Mouse (Mus musculus): Measurements from ENCODE around the gene Iqck. TPM values are rescaled to one million over a fixed set of nuclear protein-coding genes. Genes with fewer than 3 reads are reported as not detected.

The Iqck gene
- total and polyA plus RNA-seq, 3 experiments = 0.39 to 0.68 (median 0.62) TPM

DNA sequence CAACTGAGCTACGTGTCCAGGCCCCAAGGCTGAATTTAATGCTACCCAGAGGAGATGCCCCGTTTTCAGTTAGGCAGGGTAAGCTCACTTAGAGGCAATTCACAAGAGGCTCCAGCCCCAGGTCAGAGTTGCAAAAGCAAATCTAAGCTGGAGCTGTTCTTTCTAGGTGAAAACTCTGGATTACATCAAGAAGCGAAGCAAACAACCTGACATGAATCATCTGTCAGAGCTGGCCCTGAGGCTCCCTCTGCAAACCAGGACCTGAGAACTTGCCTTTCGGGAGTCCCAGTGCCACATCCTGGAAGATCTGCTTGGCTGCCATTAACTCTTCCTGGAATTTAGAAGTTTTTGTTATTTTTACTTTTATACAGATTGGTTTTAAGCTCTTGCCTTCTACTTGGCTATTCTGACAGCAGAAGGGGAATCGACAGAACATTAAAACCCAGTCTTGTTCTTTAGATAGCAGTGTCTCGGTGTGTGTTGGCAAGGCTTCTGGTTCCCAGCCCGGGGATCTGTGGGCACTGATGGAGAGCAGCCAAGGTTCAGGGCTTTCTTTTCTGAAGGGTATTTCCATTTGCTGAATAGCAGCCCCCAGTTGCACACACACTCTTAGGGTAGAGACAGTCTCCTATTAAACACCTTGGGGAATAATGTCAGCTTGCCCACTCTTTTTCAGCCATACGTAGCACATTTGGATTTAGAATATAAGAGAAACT, 14.4 kb upstream of the Iqck start:
- Histone ChIP-seq H3K9me3 (replicated peaks; ENCODE audit: low read length) (no peaks in the 10 kb centered on the region), H3K36me3 (replicated peaks in 1 of 2; ENCODE audit: control insufficient read depth in 1 of 2, insufficient read depth in 1 of 2, low read length in 1 of 2) (peaks cover 80 to 100% of the 10 kb centered on the region in 2 experiments), H3K27ac (ENCODE audit: insufficient read depth, low read depth) (no peak overlapping the region), H3K4me1 (ENCODE audit: control insufficient read depth in 1 of 2, insufficient read depth in 2 of 2) (peaks cover 0 to 12% of the 10 kb centered on the region in 2 experiments; a peak in 2 of 4 replicates), H3K4me2 (ENCODE audit: insufficient read depth, low read depth, poor library complexity, severe bottlenecking) (no peak overlapping the region), H3K4me3 (replicated peaks in 1 of 3; ENCODE audit: low read depth in 2 of 3, low read length in 2 of 3, poor library complexity in 1 of 3) (no peak overlapping the region), H3K79me2 (replicated peaks; ENCODE audit: control insufficient read depth, extremely low read depth, insufficient read depth, poor library complexity, severe bottlenecking) (no peaks in the 10 kb centered on the region), H3K9ac (ENCODE audit: insufficient read depth, low read depth) (no peak overlapping the region), H3K27me3 (replicated peaks) (no peaks in the 10 kb centered on the region)
- TF ChIP-seq NRF1 (IDR thresholded peaks at IDR 0.05; ENCODE audit: low read depth, low read length) (no peak), UBTF (IDR thresholded peaks at IDR 0.05; ENCODE audit: low read depth, low read length) (no peak), NELFE (IDR thresholded peaks at IDR 0.05; ENCODE audit: low read depth, low read length) (no peak), JUND (conservative IDR thresholded peaks at IDR 0.05; ENCODE audit: low read depth, low read length) (no peak), CHD1 (IDR thresholded peaks at IDR 0.05; ENCODE audit: low read depth, low read length) (no peak), MEF2A (IDR thresholded peaks at IDR 0.05; ENCODE audit: borderline replicate concordance, low read depth, low read length) (no peak), RAD21 (IDR thresholded peaks at IDR 0.05; ENCODE audit: low read depth, low read length) (no peak), TCF12 (IDR thresholded peaks at IDR 0.05; ENCODE audit: low read depth, low read length) (no peak), ZNF384 (IDR thresholded peaks at IDR 0.05; ENCODE audit: low read depth, low read length) (no peak), MYC (IDR thresholded peaks at IDR 0.05; ENCODE audit: low read depth, low read length) (no peak), E2F4 (IDR thresholded peaks at IDR 0.05; ENCODE audit: insufficient replicate concordance, low read depth, low read length) (no peak), CTCF (conservative IDR thresholded peaks at IDR 0.05 in 1 of 2, IDR thresholded peaks at IDR 0.05 in 1 of 2; ENCODE audit: low read depth in 2 of 2, low read length in 2 of 2) (no peak), ETS1 (conservative IDR thresholded peaks at IDR 0.05; ENCODE audit: low read depth, low read length) (no peak), USF2 (conservative IDR thresholded peaks at IDR 0.05; ENCODE audit: low read depth, low read length) (no peak), SMC3 (IDR thresholded peaks at IDR 0.05; ENCODE audit: low read depth, low read length) (no peak), ZMIZ1 (IDR thresholded peaks at IDR 0.05; ENCODE audit: low read depth, low read length) (no peak), KAT2A (IDR thresholded peaks at IDR 0.05; ENCODE audit: insufficient replicate concordance, low read length) (no peak), POLR2AphosphoS2 (IDR thresholded peaks at IDR 0.05; ENCODE audit: low read depth, low read length) (no peak)
- dilution Hi-C loops (cut with MboI; ENCODE audit: extremely low pct_ligation_motif_present, extremely low pct_unique_long_range_greater_than_20kb, low sequenced_read_pairs) (no loop called here), in situ Hi-C loops (cut with MboI; ENCODE audit: low pct_ligation_motif_present, low pct_unique_long_range_greater_than_20kb, low sequenced_read_pairs) (no loop called here)
- no peak for DNase-seq (ENCODE audit: extremely low read depth)

DNA sequence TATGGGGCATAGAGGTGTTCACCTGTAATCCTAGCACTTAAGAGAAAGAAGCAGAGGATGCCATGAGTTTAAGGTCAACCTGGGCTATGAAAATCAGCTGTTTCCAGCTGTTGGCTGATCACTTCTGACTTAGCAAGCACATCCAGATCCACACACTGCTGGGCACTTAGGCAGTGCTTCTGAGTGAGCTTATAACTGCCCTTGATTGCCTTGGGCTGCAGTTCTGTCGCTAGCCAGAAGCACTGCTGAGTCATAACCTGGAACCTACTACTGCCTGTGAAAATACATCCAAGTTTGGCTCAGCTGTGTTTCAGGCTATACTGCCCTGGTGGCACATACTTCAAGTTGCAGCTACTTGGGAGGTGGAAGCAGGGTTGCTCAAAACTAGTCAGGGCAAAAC, 13.8 kb upstream of the Iqck start:
- H3K36me3 ChIP-seq (replicated peaks in 1 of 2; ENCODE audit: control insufficient read depth in 1 of 2, insufficient read depth in 1 of 2, low read length in 1 of 2) = peaks cover 79 to 100% of the 10 kb centered on the region in 2 experiments

More for the DNA sequence above, 13.8 kb upstream of the Iqck start:
- in situ Hi-C loops (cut with MboI; ENCODE audit: low pct_ligation_motif_present, low pct_unique_long_range_greater_than_20kb, low sequenced_read_pairs) (no loop called here), dilution Hi-C loops (cut with MboI; ENCODE audit: extremely low pct_ligation_motif_present, extremely low pct_unique_long_range_greater_than_20kb, low sequenced_read_pairs) (no loop called here)
- H3K27ac ChIP-seq (ENCODE audit: insufficient read depth, low read depth) = no peak overlapping the region; the same call in 1 of the 2 replicates
- no peak overlapping the region for H3K4me3 ChIP-seq (replicated peaks in 1 of 3; ENCODE audit: low read depth in 2 of 3, low read length in 2 of 3, poor library complexity in 1 of 3)
- H3K9me3 ChIP-seq (replicated peaks; ENCODE audit: low read length) = no peaks in the 10 kb centered on the region
- no peaks in the 10 kb centered on the region for H3K79me2 ChIP-seq (replicated peaks; ENCODE audit: control insufficient read depth, extremely low read depth, insufficient read depth, poor library complexity, severe bottlenecking)
- no peak overlapping the region for H3K4me2 ChIP-seq (ENCODE audit: insufficient read depth, low read depth, poor library complexity, severe bottlenecking)
- peak; percentile 11 for DNase-seq (ENCODE audit: extremely low read depth)
- H3K27me3 ChIP-seq (replicated peaks) = no peaks in the 10 kb centered on the region
- TF ChIP-seq SMC3 (IDR thresholded peaks at IDR 0.05; ENCODE audit: low read depth, low read length) = no peak
- no peak for TF ChIP-seq ETS1 (conservative IDR thresholded peaks at IDR 0.05; ENCODE audit: low read depth, low read length)
- TF ChIP-seq E2F4 (IDR thresholded peaks at IDR 0.05; ENCODE audit: insufficient replicate concordance, low read depth, low read length) = no peak
- no peak for TF ChIP-seq USF1 (IDR thresholded peaks at IDR 0.05; ENCODE audit: low read depth, low read length)
- no peak for TF ChIP-seq MAZ (IDR thresholded peaks at IDR 0.05; ENCODE audit: low read depth, low read length)
- peaks cover 0 to 12% of the 10 kb centered on the region in 2 experiments; a peak in 2 of 4 replicates for H3K4me1 ChIP-seq (ENCODE audit: control insufficient read depth in 1 of 2, insufficient read depth in 2 of 2)
- no peak overlapping the region for H3K9ac ChIP-seq (ENCODE audit: insufficient read depth, low read depth)
